Mouse (Mus musculus): ENCODE measurements around the gene Pcyt2.

Gene Pcyt2

GRCm38 (mm10) chr11:120565114-120565513, 52.6 kb downstream of the Pcyt2 start:
- no peak for DNase-seq (ENCODE audit: low spot score in 2 of 2)

GRCm38 (mm10) chr11:120562949-120563348, 54.8 kb downstream of the Pcyt2 start:
- DNase-seq (ENCODE audit: low spot score in 2 of 2), result no peak

GRCm38 (mm10) chr11:120560952-120561728, 56.6 kb downstream of the Pcyt2 start:
- DNase-seq (ENCODE audit: low spot score in 2 of 2), result no peak

Measured in urinary bladder, postnatal 36 days (tissue).